Mouse (Mus musculus) brain, adult 2 months (tissue): ENCODE data around the gene Asb3.

ENCODE experiments used
- DNase-seq: peaks from one replicate; pipeline ENCODE4 v3.0.0; 2011; ENCODE audit warnings: low read depth, low spot score

Gene Asb3

DNA sequence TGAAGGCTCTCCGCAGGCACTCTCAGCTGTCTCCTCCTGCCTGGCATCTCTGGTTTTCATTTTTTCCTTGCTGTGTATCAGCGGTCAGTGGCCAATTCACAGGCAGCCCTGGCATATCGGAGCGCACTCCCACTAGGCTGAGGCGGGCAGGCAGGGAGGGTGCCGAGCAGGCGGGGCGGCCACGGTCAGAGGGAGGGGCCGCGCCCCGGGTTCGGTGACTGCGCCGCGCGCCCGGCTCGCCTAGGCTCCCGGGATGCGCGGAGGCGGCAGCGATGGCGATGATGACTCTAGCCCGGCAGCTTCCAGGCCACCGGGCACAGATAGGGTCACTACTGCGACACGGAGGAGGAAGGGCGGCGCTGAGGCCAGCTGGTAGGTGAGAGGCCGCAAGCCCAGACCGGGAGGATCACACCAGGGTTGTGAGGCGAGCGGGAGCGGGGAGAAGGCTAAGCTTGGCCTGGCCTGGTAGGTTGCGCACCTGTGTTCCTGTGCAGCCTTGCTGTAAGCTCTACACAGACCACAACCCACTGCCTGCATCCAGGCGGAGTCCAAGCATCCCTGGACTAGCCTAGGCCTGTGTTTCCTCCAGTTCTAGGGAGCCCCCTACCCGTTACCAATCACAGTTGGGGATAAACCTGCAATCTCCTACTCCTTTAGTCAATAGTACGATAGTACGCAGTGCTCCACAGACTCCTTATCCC is at the start of gene Asb3, which contains the start of gene Gpr75:
Asb3 (plus strand) TSS at position 246 of the 701 bp plus-strand sequence.
Gpr75 (plus strand) TSS at position 188 of the 701 bp plus-strand sequence.
- DNase-seq = peak; percentile 91

DNA sequence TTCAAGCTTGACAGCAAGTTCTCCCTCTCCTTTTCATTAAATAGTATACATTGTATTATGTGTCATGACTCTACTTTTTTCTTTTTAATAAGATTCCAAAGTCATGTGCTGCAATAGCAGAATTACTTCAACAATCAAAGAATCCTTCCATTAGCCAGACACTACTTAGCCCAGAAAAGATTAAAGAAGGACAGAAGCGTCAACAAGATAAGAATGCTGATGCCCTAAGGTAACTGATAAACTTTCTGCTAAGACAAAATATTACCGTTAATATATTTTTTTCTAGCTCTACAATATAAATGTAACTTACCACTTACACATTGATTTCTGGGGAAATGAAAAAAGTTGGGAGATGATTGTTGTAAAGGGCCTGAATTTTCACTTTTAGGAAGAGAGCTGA is 46.4 kb upstream of the Asb3 start:
- DNase-seq = no peak

DNA sequence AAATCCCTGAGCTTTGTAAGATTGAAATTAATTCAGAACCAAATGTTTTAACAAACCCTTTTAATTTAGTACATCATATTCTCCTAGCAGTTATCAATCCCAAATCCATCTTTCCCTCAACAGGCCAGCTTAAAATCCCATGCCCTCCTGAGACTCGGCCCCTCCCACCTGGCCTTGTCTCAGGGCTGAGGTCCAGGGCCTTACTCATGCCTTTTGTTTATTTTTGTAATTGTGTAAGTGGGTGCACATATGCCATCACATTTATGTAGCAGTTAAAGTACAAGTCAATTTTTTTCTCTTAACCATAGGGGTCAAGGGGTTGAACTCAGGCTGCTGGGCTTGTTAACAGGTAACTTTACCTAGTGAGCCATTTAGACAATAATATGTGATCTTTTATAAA is 40.9 kb upstream of the Asb3 start:
- DNase-seq = peak; percentile 17

DNA sequence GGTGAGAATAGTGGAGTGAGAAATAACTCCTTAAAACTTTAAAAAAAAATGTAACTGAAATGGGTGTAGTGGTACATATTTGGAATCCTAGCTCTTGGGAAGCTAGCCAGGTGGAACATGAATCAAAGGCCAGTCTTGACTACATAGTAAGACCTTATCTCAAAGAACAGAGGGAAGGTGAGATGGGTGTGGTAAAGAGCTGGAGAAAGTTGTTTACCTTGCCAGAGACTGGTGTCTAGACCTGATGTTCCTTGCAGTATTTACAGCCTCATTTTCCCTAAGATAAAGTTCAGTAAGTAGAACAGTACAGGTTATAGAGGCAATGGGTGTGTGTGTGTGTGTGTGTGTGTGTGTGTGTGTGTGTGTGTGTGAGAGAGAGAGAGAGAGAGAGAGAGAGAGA is 12.8 kb upstream of the Asb3 start:
- no peak for DNase-seq

DNA sequence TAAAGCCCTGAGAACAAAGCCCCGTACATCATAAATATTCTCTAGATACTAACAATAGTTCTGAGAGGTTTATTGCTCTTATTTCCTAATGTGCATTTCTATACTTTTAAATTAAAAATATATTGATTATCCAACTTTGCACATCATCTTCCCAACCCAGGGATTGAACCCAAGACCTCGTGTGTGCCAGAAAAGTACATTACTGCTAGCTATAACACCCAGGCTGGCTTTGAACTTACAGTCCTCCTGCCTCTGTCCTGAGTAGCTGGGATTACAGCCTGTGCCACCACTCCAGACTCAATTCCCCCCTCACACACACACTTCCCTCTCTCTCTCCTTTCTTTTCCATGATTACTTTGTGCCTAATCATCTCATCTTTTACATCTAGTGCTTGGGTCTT is 2.9 kb downstream of the Asb3 start:
- DNase-seq = no peak

DNA sequence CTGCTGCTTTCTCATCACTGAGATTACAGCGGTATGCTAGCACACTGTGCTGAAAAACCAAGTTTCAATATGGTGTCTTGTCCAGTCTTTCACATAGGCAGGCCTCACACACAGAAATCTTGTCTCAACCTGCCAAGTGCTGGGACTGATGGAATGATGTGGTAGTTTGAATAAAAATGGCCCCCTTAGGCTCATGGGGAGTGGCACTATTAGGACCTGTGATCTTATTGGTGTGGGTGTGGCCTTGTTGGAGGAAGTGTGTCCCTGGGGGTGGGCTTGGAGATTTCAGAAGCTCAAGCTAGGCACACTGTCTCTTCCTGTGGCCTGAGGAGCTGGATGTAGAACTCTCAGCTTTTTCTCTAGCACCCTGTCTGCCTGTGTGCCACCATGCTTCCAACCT is 11.0 kb downstream of the Asb3 start:
- DNase-seq = no peak

DNA sequence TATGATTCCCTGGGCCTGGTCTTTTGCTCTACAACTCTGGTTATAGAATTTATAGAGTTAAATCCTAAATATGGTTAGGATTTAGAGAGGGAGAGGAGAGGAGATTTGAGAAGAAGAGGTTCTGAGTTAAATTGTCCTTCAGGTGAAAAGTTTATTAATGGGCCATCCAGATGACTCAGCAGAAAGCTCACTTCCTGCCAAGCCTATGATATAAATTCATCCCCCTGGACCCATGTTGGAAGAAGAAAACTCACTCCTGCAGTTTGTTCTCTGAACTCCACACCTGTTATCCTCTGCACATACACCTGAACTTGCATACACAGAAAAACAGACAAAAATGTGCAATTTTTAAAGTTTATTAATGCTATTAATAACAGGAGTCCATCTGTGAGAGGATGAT is 14.1 kb downstream of the Asb3 start:
- no peak for DNase-seq

DNA sequence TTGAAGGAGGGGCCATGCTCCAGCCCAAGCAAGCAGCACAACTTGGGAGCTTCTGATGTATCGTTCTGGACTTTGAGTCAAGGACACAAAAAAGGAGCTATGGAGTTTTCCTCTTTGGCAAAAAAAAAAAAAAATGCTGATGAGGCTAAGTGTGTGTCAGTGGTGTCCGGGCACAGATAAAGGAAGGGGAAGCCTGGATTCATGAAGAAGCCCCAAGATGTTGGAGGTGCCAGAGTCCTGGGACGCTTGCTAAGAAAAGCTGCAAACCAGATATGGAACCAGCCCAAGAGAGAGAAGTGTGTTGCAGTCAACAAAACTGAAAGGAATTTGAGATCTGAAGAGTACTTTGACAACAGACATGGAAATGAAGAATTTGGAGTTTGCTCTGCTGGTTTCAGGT is 27.1 kb downstream of the Asb3 start:
- no peak for DNase-seq

DNA sequence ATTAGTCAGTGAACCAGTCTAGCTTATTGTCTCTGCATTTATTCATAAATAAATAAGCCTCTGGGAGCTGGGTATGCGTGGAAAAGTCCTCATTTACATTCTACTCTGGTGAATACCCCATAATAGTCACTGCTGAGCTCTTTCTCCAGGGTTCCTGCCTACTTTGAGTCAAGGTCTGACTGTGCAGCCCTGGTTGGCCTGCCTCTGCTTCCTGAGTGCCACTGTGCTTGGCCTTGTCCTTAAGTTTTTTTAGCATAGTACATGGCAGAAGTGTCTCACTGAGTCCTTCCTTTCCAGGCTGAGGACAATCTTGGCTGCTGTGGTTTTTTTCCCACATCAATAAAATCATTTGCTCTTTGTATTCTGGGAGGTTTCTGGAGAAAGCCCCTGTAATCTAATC is 35.4 kb downstream of the Asb3 start:
- no peak for DNase-seq

DNA sequence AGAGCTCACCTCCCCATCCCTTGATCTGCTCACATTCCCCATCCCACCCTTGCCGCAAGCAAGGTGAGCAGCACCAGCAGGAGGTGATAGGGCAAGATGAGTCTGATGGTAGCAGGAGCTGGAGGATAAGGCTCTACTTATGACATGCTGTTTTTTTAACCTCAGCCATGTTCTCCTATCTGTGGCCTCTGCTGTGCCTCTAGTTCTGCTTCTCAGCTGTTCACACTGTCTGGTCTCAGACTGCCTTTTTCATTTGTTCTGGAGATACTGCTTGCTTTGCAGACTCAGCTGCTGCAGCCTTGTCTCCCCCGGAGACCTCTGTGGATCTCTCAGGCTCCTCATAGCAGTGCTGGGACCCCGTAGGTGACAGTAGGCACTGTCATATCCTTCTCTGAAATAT is 38.1 kb downstream of the Asb3 start:
- DNase-seq = no peak

DNA sequence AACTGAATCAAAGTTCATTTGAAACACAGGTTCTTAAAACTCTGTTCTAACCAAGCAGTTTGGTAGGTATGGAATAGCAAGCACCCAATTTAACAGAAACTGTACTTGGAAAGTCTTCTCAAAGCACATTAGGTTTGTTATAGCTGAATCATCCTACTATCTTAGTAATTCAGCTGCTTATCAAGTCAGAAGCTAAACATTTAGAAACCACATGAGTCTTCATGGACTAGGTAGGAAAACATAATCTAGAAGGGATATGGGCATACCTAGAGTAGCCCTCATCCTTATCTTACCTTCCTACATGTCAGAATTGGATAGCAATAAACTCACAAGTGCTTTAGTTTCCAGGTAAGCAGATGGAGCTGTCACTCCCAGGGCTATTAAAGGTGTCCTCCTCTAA is 42.9 kb downstream of the Asb3 start:
- DNase-seq = no peak

DNA sequence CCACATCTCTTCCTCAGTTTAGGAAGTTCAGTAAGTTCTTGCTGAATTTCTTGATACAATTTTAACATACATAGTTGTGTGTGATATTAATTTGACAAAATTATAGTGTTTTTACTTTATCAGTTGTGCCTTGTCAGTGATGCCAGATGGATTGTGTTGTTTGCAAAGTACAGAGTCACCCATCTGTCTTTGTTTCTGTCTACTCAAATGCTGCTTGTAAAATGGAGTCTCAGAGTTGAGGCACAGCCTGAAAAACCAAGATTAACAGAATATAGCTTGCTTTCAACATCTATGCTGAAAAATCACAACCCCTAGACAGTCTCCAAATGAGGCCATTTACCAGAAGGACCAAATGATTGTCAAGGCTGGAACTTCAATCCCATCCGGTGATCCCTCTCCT is 43.3 kb downstream of the Asb3 start:
- peak; percentile 20 for DNase-seq

DNA sequence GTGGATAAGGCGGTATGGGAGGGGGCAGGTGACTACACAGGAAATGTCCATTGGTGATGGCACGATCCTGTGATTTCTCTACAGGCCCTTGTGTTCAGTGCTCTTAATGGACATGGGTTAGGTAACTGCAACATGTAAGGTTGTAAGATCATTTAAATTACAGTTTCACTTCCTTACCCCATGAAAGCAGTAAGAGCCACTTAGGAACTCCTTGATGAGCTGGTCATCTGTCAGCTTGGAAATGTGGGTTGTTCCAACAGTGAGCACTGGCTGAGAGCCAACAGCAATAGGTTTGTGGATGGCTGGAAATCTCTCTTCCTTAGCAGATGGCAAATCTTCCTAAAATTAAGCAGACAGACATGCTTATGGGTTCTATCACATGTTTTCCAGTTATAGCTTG is 58.3 kb downstream of the Asb3 start:
- peak; percentile 94 for DNase-seq

DNA sequence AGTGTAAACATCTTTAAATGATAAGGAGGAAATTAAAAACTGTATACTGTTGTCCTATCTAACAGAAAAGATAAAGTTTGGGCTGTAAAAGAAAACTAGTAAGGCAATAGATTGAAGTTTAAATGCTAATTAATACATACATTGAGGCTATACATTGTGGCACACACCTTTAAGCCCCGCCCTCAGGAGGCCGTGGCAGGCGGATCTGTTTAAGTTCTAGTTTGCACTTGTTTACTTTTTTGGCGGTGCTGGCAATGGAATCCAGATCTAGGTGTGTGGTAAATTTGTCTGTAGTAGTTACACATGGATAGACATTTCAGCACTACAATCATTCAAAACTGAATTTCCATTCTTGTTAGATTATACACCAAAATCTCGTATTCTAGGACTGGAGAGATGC is 67.6 kb downstream of the Asb3 start:
- no peak for DNase-seq

DNA sequence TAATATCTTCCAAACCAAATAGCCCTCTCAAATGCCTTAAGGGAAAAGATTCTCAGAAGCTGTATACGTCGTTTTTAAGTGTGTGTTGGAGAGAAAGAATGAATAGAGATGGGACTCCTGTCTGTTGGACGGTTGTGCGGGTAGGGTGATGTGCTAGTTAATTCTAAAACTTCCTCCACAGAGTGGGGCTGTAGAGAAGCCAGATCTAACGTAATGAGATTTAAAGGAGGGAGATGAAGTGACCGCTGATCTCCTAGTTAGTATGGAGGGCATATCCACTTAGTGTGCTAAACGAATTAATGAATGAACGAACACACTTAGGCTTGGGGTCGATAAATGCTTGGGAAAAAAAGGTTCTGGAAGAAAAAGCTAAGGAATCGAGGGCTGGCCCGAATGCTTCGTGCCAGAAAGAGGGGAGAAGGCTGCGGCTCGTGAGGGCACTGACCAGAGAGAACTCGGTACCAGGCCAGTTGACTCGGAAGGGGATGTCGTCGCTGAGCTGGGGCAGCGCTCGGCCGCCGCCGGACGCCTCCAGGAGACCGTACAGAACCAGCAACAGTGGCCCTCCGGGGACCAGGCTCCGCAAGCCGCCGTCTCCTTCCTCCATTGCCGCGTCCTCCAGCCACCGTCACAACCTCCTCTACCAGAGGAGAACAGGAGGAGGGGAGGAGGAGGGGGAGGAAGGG is 68.4 kb downstream of the Asb3 start:
- DNase-seq = peak; percentile 63

DNA sequence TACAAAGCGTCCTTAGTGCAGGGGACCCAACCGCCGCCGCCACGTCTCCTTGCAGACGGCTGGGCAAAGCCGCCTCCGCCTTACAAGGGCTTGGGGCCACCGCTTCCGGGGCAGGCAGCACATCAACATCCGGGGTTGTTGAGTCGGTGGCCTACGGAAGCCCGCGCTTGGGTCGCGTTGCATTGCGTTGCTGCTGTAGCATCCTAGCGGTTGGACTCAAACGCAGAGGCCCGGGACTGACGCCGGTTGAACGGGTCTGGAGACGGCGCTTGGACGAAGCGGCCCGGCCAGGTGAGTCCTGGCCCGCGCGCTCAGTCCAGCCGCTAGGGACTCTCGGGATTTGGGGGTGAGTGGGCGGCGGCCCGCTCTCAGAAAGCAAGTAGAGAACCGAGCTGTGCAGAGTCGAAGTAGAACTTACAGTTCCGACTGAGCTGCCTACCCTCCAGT is 69.1 kb downstream of the Asb3 start, which contains the start of gene Erlec1:
Erlec1 (minus strand) TSS at position 57 of the 447 bp plus-strand sequence.
- peak; percentile 98 for DNase-seq

DNA sequence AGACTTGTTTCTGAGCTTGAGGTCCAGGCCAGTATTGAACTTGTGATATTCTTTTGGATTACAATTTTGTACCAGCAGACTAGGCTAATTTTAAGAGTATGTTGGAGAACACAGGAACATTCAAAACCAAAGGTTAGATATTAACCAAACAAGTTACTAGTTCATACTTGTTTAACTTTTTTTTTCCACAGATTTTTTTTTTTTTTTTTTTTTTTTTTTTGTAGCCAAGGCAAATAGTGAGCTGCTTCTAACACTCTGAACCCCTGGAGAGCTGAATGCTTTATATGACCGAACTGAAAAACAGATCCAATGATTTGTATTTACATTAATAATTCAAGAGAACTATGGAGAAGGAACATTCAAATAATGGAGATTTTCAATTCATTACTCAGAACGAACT is 100.0 kb downstream of the Asb3 start:
- DNase-seq = no peak

DNA sequence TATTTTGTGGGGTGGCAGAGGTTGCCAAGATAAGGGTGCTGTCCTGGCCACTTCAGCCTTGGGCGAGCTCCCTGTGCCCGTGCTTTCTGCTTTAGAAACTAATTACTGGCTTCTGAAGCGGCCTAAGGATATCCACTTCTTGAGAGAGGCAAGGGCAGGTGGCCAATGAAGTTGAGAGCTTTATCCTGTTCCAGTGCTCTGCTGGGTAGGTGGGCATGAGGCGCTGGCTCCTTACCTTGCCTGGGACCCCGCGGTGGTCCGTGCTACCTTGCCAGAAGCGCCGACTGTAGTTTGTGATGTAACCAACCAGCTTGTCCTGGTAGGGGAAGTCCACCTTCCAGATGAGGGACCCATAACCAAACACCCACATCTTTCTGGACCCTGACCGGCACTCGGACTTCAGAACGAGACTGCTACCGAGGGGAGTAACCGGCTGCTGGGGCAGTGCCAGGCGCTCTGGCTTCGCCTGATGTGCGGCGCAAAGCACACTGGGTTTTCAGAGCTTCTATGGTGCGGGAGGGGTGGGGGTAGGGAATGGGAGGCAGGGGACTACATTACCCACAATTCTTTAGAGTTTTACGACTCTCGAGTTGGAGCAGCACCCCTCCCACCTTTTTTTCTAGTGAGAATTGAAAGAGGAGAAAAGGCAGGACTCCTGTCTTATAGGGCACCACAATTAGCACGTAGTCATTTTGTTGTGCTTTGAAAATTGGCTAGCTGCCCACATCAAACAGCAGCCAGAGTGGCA is 100.8 kb downstream of the Asb3 start, which contains the start of gene Chac2:
Chac2 (minus strand) TSS at position 474 of the 748 bp plus-strand sequence.
- DNase-seq = peak; percentile 97

DNA sequence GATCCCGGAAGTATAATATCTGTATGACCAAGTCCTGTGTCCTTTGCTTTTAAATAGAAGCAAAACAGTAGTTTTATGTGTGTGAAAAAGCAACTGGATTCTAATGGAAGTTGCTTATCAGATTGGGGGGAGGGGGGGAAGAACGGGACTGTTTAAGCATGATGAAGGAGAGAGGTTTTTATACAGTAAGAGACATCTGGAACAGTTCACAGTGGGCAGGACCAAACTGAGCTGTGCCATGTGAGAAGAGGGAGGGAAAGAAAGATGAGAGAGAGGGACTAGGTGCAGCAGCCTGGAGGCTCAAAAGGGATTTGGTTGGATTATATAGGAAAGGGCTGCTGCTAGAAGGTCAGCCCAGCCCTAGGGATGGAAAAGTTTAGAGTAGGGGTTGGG is 101.4 kb downstream of the Asb3 start:
- DNase-seq = peak; percentile 50

DNA sequence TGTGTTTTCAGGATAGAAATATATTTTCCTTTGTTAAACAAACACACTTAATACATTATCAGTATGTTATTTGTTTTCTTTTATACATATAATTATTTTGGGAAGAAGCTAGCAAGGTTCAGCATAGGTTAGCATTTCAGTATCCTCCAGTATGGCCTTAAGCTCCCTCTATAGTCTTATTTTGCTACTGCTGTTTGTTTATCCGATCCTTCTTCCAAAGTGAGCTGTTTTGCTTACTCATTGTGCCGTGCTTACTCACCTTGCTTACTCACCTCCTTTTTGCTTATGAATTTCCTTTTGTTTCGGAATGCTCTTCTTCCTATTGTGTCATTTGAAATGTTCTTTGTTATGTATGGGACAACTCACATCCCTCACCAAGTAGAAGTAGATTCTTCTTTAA is 111.5 kb downstream of the Asb3 start:
- no peak for DNase-seq

DNA sequence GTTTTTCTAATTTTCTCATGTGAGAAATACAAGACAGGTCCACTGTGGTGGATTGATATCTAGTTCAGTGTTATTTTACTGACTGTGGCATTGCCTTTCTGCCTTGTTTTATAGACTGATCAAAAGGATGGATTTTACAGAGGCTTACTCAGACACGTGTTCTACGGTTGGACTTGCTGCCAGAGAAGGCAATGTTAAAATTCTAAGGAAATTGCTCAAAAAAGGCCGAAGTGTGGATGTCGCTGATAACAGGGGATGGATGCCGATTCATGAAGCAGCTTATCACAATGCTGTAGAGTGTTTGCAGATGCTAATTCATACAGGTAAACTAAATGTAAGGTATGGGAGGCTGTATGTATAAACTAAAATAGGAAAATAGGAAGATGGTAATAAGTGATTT is 113.0 kb downstream of the Asb3 start:
- DNase-seq = no peak

DNA sequence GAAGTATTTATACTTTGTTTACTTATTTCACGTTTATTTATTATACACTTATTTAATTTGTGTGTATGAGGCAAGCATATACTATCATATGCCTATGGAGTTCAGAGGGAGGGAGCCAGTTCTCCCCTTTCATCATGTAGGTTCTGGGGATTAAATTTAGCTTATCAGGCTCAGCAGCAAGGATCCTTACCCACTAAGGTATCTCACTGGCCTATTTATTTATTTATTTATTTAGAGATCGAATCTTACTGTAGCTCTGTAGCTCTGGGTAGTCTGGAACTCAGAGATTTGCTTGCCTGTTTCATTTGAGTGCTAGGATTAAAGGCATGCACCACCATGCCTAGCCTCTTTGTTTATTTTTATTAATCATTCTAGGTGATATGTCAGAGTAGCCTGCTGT is 113.5 kb downstream of the Asb3 start:
- DNase-seq = no peak
